Mouse (Mus musculus) erythroblast, embryonic 14.5 days (primary cell): ENCODE results near the gene Armh3.

Experiments
- GATA1 ChIP-seq: IDR thresholded peaks from 2 replicates; pipeline ENCODE4 v1.6.1; 2012; ENCODE audit warnings: low read length, inconsistent platforms, mixed read lengths
- TAL1 ChIP-seq: IDR thresholded peaks from 3 replicates; pipeline ENCODE4 v1.6.1; 2012; ENCODE audit warnings: low read length, inconsistent platforms, mixed read lengths

DNA sequence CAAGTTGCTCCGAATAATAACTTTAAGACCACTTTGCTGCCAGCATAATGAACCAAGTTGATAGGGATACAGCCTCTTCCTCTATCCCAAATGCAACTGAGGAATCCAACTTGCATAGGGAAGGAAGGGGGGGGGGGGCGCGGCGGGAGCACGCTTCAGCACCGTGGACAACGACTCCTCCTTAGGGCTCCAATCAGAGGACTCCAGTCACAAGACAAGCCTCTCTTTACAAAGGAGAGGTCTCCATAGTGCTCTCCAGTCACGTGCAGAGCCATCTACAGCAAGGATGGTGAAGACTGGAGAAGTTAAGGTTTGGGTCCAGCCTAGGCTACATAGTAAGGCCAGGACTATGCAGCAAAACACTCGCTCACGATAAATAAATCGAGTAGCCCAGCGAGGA, 184.5 kb downstream of the Armh3 start:
- TF ChIP-seq GATA1: no peak
- TF ChIP-seq TAL1: no peak
